Mouse (Mus musculus) liver, adult 2 months (tissue): Measurements from ENCODE around the gene Mrln. TPM values are rescaled to one million over a fixed set of nuclear protein-coding genes. Genes with fewer than 3 reads are reported as not detected.

ENCODE experiments used
- DNase-seq: peaks from one replicate; pipeline ENCODE4 v3.0.0-alpha.2; 2011; ENCODE audit warnings: low read depth, low spot score; ENCODE audit errors: extremely low read depth
- H3K27ac ChIP-seq: fragments of 200-500 bp; replicated peaks from 2 replicates; pipeline ENCODE4 v1.5.1; 2012; ENCODE audit warnings: low read depth, mild to moderate bottlenecking, control low read depth, inconsistent platforms, low read length; ENCODE audit not compliant: insufficient read depth
- H3K27me3 ChIP-seq: fragments of 200-500 bp; 2 replicates; pipeline ENCODE4 v1.6.1; 2012; ENCODE audit warnings: mild to moderate bottlenecking, moderate library complexity, low read length, inconsistent platforms; ENCODE audit not compliant: control insufficient read depth, insufficient read depth
- H3K36me3 ChIP-seq: fragments of 200-500 bp; 2 replicates; pipeline ENCODE4 v1.6.1; 2012; ENCODE audit warnings: low read length, inconsistent platforms; ENCODE audit not compliant: control insufficient read depth, insufficient read depth
- H3K4me1 ChIP-seq: fragments of 200-500 bp; 2 replicates; pipeline ENCODE4 v1.6.1; 2011; ENCODE audit warnings: low read length; ENCODE audit not compliant: control insufficient read depth, insufficient read depth
- H3K4me3 ChIP-seq: fragments of 200-500 bp; 2 replicates; pipeline ENCODE4 v1.5.1; 2011; ENCODE audit warnings: low read depth, mild to moderate bottlenecking, control low read depth, low read length, moderate library complexity; ENCODE audit not compliant: insufficient read depth
- H3K79me2 ChIP-seq: fragments of 200-500 bp; 2 replicates; pipeline ENCODE4 v1.6.1; 2012; ENCODE audit warnings: inconsistent platforms, mild to moderate bottlenecking, low read length, moderate library complexity; ENCODE audit not compliant: control insufficient read depth, insufficient read depth
- H3K9ac ChIP-seq: fragments of 200-500 bp; 2 replicates; pipeline ENCODE4 v1.6.1; 2012; ENCODE audit warnings: low read depth, mild to moderate bottlenecking, control low read depth, inconsistent platforms, low read length
- CTCF ChIP-seq: fragments of 200-500 bp; IDR thresholded peaks from 2 replicates; pipeline ENCODE4 v1.5.1; 2011; ENCODE audit warnings: low read depth, low read length, control low read depth
- POLR2A ChIP-seq: fragments of 200-500 bp; IDR thresholded peaks from 2 replicates; pipeline ENCODE4 v1.6.1; 2011; ENCODE audit warnings: low read length, control low read depth; ENCODE audit not compliant: insufficient read depth; ENCODE audit errors: extremely low read depth
- WGBS: fragments of 180-500 bp; shearing (Covaris S2); methylation state at CpG from one replicate; pipeline ENCODE4 v1.1.7; 2018; 5-methylcytosine and 5-hydroxymethylcytosine counted together
- polyA plus RNA-seq: library from polyadenylated mRNA; depleted of rRNA; stranded (reverse); fragments of >200 nt; gene quantifications from 2 replicates; pipeline ENCODE4 v1.2.3, GENCODE M21; 2012
- total RNA-seq: library from RNA; depleted of rRNA; stranded (reverse); fragments of >200 nt; gene quantifications from 2 replicates; pipeline ENCODE4 v1.2.3, GENCODE M21; 2014

The Mrln gene
- total and polyA plus RNA-seq, 2 experiments: not detected

DNA sequence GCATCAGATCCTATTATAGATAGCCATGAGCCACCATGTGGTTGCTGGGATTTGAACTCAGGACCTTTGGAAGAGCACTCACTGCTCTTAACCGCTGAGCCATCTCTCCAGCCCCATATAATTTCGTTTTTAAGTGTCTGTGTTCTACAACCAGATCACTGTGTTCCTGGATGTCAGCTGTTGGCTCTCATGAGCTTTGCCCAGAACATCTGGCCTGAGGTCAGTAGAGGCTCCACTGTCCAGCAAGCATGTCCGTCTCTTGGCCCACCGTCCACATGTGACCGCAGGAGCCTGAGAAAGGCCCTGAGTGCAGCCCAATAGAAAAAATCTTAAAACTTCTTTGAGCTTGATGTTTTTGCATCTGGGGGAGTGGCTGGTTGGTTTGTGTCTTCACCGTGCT lies 7.8 kb upstream of the Mrln start:
- Histone ChIP-seq H3K4me3 (no peak overlapping the region), H3K9ac (no peak overlapping the region), H3K27ac (no peak overlapping the region), H3K36me3 (peaks cover 4% of the 10 kb centered on the region; the same call in 1 of the 2 replicates), H3K27me3 (no peaks in the 10 kb centered on the region), H3K79me2 (no peaks in the 10 kb centered on the region), H3K4me1 (0 out of 2 replicates have a peak, but pooled peaks cover 2% of the 10 kb centered on the region)
- DNase-seq: no peak
- TF ChIP-seq POLR2A: no peak
- no peak for TF ChIP-seq CTCF
- 84% methylated on average over 6 of the region's 6 CpGs for WGBS

DNA sequence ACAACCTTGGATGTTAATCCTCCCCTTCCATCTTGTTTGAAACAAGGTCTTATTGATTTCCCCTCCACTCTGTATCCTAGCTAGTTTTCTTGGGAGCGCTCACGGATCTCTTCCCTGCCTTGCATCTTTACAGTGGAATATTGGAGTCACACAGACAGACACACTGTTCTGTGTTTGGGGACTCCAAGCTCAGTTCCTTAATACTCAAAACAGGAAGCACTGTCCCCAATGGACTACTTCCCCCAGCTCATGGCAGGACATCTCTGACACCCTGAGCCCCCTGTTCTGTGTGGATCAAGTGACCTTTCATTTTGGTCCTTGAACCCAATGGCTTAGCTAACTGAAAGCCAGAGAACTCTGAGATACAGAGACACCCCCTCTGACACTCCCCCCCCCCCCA lies 6.9 kb upstream of the Mrln start:
- Histone ChIP-seq H3K27me3 (no peaks in the 10 kb centered on the region), H3K4me3 (no peak overlapping the region), H3K79me2 (no peaks in the 10 kb centered on the region), H3K27ac (no peak overlapping the region), H3K4me1 (0 out of 2 replicates have a peak, but pooled peaks cover 2% of the 10 kb centered on the region), H3K9ac (no peak overlapping the region), H3K36me3 (peaks cover under 1% of the 10 kb centered on the region; the same call in 1 of the 2 replicates)
- TF ChIP-seq CTCF (no peak), POLR2A (no peak)
- WGBS: 89% methylated on average over 2 of the region's 2 CpGs
- DNase-seq: no peak

DNA sequence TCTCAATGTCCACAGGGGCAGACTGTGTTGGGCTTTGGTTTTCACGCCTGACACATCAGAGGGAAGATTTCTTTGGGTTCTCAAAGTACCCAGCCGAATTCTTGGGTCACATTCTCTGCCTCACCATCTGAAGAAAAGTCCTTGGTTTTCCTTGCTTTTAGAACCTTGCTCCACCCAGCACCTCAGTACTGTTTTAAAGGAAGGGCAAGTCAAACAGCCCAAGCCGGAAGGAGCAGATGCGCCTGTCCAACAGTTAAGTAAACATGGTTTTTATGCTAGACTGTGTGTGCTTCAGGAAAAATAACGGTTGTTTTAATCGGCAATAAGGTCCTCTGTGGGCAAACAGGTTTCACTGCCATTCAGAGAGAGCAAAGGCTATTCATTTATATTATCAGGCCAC lies 6.5 kb upstream of the Mrln start:
- Histone ChIP-seq H3K4me3 (no peak overlapping the region), H3K27ac (no peak overlapping the region), H3K27me3 (no peaks in the 10 kb centered on the region), H3K9ac (no peak overlapping the region), H3K79me2 (no peaks in the 10 kb centered on the region), H3K4me1 (0 out of 2 replicates have a peak, but pooled peaks cover 2% of the 10 kb centered on the region), H3K36me3 (no peaks in the 10 kb centered on the region)
- TF ChIP-seq CTCF (no peak), POLR2A (no peak)
- WGBS: 63% methylated on average over 6 of the region's 6 CpGs
- no peak for DNase-seq

DNA sequence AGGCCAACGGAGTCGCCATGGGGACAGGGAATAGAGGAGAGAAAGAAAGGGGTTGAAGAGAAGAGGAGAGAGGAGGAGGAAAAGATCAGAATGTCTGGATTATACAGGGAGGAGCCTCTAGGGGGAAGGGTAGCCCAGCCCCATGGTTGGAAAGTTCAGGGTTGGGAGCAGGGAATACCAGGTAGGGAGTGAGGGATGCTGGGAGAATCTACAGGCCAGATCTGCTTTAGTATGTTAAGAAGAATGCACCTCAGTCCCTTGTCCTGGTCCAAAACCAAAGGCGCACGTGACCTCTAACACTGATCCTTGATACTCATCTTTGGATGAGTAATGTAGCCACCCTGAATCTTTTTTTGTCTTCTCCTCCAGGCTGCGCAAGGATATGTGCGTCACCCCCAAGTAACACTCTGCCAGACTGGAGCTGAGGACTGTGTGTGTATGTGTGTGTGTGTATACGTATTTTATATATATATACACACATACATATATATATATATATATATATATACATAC lies 5.5 kb upstream of the Mrln start:
- H3K79me2 ChIP-seq: no peaks in the 10 kb centered on the region
- no peaks in the 10 kb centered on the region for H3K27me3 ChIP-seq
- no peak overlapping the region for H3K4me3 ChIP-seq
- H3K27ac ChIP-seq: no peak overlapping the region
- H3K4me1 ChIP-seq: 0 out of 2 replicates have a peak, but pooled peaks cover 2% of the 10 kb centered on the region
- no peak overlapping the region for H3K9ac ChIP-seq
- DNase-seq: no peak
- WGBS: 96% methylated on average over 7 of the region's 7 CpGs
- no peaks in the 10 kb centered on the region for H3K36me3 ChIP-seq
- TF ChIP-seq POLR2A: no peak

DNA sequence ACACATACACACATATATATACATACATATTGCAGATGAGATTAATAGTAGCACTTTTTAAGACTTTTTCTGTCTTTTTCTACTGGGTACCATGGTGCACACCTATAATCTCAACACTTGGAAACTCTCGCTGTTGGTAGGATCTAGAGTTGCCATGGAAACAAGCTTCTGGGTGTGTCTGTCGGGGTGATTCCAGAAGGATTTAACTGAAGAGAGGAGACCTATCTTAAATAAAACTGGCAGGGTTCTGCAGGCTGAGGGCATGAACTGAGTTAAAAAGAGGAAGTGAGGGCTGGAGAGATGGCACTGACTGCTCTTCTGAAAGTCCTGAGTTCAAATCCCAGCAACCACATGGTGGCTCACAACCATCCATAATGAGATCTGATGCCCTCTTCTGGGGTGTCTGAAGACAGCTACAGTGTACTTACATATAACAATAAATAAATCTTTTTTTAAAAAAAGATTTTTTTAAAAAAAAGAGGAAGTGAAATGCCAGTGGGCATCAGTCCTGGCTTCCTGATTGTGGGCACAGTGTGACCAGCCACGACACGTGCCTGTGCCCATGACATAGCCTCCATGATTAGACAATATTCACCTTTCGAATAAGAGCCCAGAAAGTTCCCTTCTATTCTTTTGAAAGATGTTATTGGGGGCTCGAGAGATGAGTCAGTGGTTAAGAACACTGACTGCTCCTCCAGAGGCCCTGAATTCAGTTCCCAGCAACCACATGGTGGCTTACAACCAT lies 4.8 kb upstream of the Mrln start:
- Histone ChIP-seq H3K36me3 (no peaks in the 10 kb centered on the region), H3K9ac (no peak overlapping the region), H3K27ac (no peak overlapping the region), H3K79me2 (no peaks in the 10 kb centered on the region), H3K27me3 (no peaks in the 10 kb centered on the region), H3K4me1 (0 out of 2 replicates have a peak, but pooled peaks cover 2% of the 10 kb centered on the region), H3K4me3 (no peak overlapping the region)
- WGBS: 88% methylated on average over 6 of the region's 6 CpGs
- no peak for TF ChIP-seq CTCF
- TF ChIP-seq POLR2A: no peak
- DNase-seq: no peak

GRCm38 (mm10) chr10:70200889-70201500 lies 3.5 kb upstream of the Mrln start:
- no peak overlapping the region for H3K27ac ChIP-seq
- H3K4me1 ChIP-seq: peaks cover 4% of the 10 kb centered on the region; the same call in 1 of the 2 replicates
- H3K4me3 ChIP-seq: no peak overlapping the region
- no peak for TF ChIP-seq CTCF
- no peak for TF ChIP-seq POLR2A
- no peaks in the 10 kb centered on the region for H3K36me3 ChIP-seq
- H3K79me2 ChIP-seq: no peaks in the 10 kb centered on the region
- H3K9ac ChIP-seq: no peak overlapping the region
- DNase-seq: no peak
- WGBS: 80% methylated on average over 12 of the region's 12 CpGs
- no peaks in the 10 kb centered on the region for H3K27me3 ChIP-seq
